Mouse (Mus musculus): ENCODE data around the gene Klkb1.

- TF ChIP-seq CTCF (IDR thresholded peaks at IDR 0.05 in 2 of 3, conservative IDR thresholded peaks at IDR 0.05 in 1 of 3; ENCODE audit: control insufficient read depth in 1 of 3, insufficient read depth in 1 of 3, low read depth in 2 of 3, low read length in 3 of 3, poor library complexity in 1 of 3, severe bottlenecking in 1 of 3): no peak
- no peak for TF ChIP-seq ZNF384 (IDR thresholded peaks at IDR 0.05; ENCODE audit: low read depth, low read length)
- no peak for TF ChIP-seq POLR2A (IDR thresholded peaks at IDR 0.05; ENCODE audit: control insufficient read depth in 1 of 2, insufficient read depth in 1 of 2, low read depth in 1 of 2, low read length in 2 of 2, poor library complexity in 1 of 2)
- no peak for TF ChIP-seq MAX (IDR thresholded peaks at IDR 0.05; ENCODE audit: low read length)
- TF ChIP-seq HCFC1 (IDR thresholded peaks at IDR 0.05; ENCODE audit: low read depth, low read length): no peak
Measured at GRCm38 (mm10) chr8:45233256-45233655, 61.4 kb downstream of the Klkb1 start.
